Mouse (Mus musculus): ENCODE measurements at regions not wholly inside any gene's neighbourhood (a gene's known extent, or its start where the extent isn't known, plus 50 kb on each side); places are given as distances from the start of the nearest gene placed in this dataset.

DNA sequence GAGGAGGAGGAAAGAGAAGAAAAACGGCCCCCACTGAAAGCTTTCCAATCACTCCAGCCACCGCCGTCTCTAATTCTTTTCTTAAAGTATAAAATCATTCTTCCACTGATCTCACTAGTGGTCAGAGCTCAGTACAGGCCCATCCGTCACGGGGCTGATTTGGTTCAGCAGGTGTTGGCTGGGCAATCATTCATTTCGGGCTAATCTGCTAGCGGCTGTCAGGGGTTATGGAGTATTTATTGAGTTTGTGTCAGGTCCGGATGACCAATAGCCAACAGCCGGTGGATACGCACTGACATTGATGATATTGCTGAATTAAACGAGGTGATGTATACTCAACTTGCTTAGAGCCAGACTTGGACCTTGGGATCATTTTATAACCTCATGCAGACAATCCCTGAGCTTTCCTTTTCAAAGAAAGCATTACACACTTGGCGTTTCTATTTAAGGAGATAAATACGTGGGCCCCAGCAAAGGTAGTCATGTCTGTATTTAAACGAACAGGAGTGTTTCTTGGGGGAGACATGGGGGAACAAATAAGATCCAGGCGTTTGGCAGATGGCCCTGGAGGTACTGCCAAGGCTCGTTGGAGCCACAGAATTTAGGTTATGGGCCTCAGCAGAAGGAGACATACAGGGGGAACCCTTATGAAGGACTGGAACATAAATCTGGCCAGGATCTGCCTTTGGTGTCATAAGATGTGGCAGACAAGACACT lies 385.1 kb downstream of the Gm45692 start:
- no peak for TF ChIP-seq POLR2A (IDR thresholded peaks at IDR 0.05; ENCODE audit: borderline replicate concordance, low read depth, low read length)
- TF ChIP-seq CTCF (IDR thresholded peaks at IDR 0.05; ENCODE audit: low read depth, low read length), result no peak
